Mouse (Mus musculus) splenic B cell, adult 2 months (primary cell): ENCODE results near the gene Arrdc4.

Experiments used
- DNase-seq: peaks from one replicate; pipeline ENCODE4 v3.0.0-alpha.2; 2011; ENCODE audit warnings: low read depth, low spot score
- H3K27me3 ChIP-seq: 2 replicates; pipeline ENCODE4 v1.6.1; 2012; ENCODE audit warnings: mild to moderate bottlenecking, low read length, moderate library complexity, mixed read lengths; ENCODE audit not compliant: control insufficient read depth, poor library complexity, insufficient read depth, severe bottlenecking
- H3K36me3 ChIP-seq: 2 replicates; pipeline ENCODE4 v1.6.1; 2012; ENCODE audit warnings: mild to moderate bottlenecking, low read length, moderate library complexity, mixed read lengths; ENCODE audit not compliant: control insufficient read depth, poor library complexity, insufficient read depth, severe bottlenecking

Gene Arrdc4

GRCm38 (mm10) chr7:68726380-68726779 is 22.7 kb downstream of the Arrdc4 start:
- no peak for DNase-seq
- no peaks in the 10 kb centered on the region for H3K27me3 ChIP-seq
- H3K36me3 ChIP-seq: no peaks in the 10 kb centered on the region

- DNase-seq: no peak
- no peaks in the 10 kb centered on the region for H3K36me3 ChIP-seq
- no peaks in the 10 kb centered on the region for H3K27me3 ChIP-seq
Measured at GRCm38 (mm10) chr7:68724711-68725110, 24.3 kb downstream of the Arrdc4 start.

GRCm38 (mm10) chr7:68721520-68721919 is 27.5 kb downstream of the Arrdc4 start:
- Histone ChIP-seq H3K27me3 (no peaks in the 10 kb centered on the region), H3K36me3 (no peaks in the 10 kb centered on the region)
- no peak for DNase-seq

GRCm38 (mm10) chr7:68717988-68718387 is 31.1 kb downstream of the Arrdc4 start:
- no peak for DNase-seq
- Histone ChIP-seq H3K36me3 (no peaks in the 10 kb centered on the region), H3K27me3 (no peaks in the 10 kb centered on the region)

- H3K36me3 ChIP-seq: no peaks in the 10 kb centered on the region
- no peak for DNase-seq
- no peaks in the 10 kb centered on the region for H3K27me3 ChIP-seq
Measured at GRCm38 (mm10) chr7:68717498-68717897, 31.5 kb downstream of the Arrdc4 start.

GRCm38 (mm10) chr7:68716926-68717325 is 32.1 kb downstream of the Arrdc4 start:
- Histone ChIP-seq H3K27me3 (no peaks in the 10 kb centered on the region), H3K36me3 (no peaks in the 10 kb centered on the region)
- DNase-seq: no peak

- H3K36me3 ChIP-seq: no peaks in the 10 kb centered on the region
- no peak for DNase-seq
Measured at GRCm38 (mm10) chr7:68712928-68713327, 36.1 kb downstream of the Arrdc4 start.

GRCm38 (mm10) chr7:68712425-68712824 is 36.6 kb downstream of the Arrdc4 start:
- H3K27me3 ChIP-seq: no peaks in the 10 kb centered on the region
- DNase-seq: no peak

More at GRCm38 (mm10) chr7:68712928-68713327, 36.1 kb downstream of the Arrdc4 start:
- H3K27me3 ChIP-seq: no peaks in the 10 kb centered on the region

GRCm38 (mm10) chr7:68709319-68709573 is 39.8 kb downstream of the Arrdc4 start:
- no peak for DNase-seq
- Histone ChIP-seq H3K27me3 (no peaks in the 10 kb centered on the region), H3K36me3 (no peaks in the 10 kb centered on the region)

More at GRCm38 (mm10) chr7:68712425-68712824, 36.6 kb downstream of the Arrdc4 start:
- no peaks in the 10 kb centered on the region for H3K36me3 ChIP-seq

- H3K36me3 ChIP-seq: no peaks in the 10 kb centered on the region
- no peak for DNase-seq
- H3K27me3 ChIP-seq: no peaks in the 10 kb centered on the region
Measured at GRCm38 (mm10) chr7:68708563-68709318, 40.3 kb downstream of the Arrdc4 start.

GRCm38 (mm10) chr7:68705162-68705561 is 43.9 kb downstream of the Arrdc4 start:
- DNase-seq: no peak
- Histone ChIP-seq H3K27me3 (no peaks in the 10 kb centered on the region), H3K36me3 (no peaks in the 10 kb centered on the region)

GRCm38 (mm10) chr7:68697313-68697712 is 51.7 kb downstream of the Arrdc4 start:
- Histone ChIP-seq H3K36me3 (no peaks in the 10 kb centered on the region), H3K27me3 (no peaks in the 10 kb centered on the region; the same call in 1 of the 2 replicates)
- DNase-seq: no peak

GRCm38 (mm10) chr7:68696908-68697307 is 52.1 kb downstream of the Arrdc4 start:
- DNase-seq: no peak

GRCm38 (mm10) chr7:68696446-68696845 is 52.6 kb downstream of the Arrdc4 start:
- no peak for DNase-seq
- H3K27me3 ChIP-seq: no peaks in the 10 kb centered on the region; the same call in 1 of the 2 replicates
- no peaks in the 10 kb centered on the region for H3K36me3 ChIP-seq

More at GRCm38 (mm10) chr7:68696908-68697307, 52.1 kb downstream of the Arrdc4 start:
- Histone ChIP-seq H3K36me3 (no peaks in the 10 kb centered on the region), H3K27me3 (no peaks in the 10 kb centered on the region; the same call in 1 of the 2 replicates)

GRCm38 (mm10) chr7:68692731-68693130 is 56.3 kb downstream of the Arrdc4 start:
- DNase-seq: no peak
- Histone ChIP-seq H3K36me3 (no peaks in the 10 kb centered on the region), H3K27me3 (no peaks in the 10 kb centered on the region; the same call in 1 of the 2 replicates)

- Histone ChIP-seq H3K27me3 (no peaks in the 10 kb centered on the region; the same call in 1 of the 2 replicates), H3K36me3 (no peaks in the 10 kb centered on the region)
- DNase-seq: no peak
Measured at GRCm38 (mm10) chr7:68691454-68691853, 57.6 kb downstream of the Arrdc4 start.
